ENCODE assay signal across 10 mouse cellular contexts in genomic region chr16:77173026-77173692, GRCm38 (mm10).
DNase-seq lines count a peak whose midpoint lies in the region; ATAC-seq lines count a peak whose summit lies in the region.
"Had no signal": no experiment of that assay in that cellular context is flagged by ENCODE, and none has a peak within 500 bp of the region (broad histone marks: within the 10 kb centered on the region; RNA-seq: fewer than 3 reads in every experiment).

No protein-coding gene starts in this region.

- 28% methylated on average over 8 of the region's 8 CpGs for WGBS in heart, embryonic 10.5 days
- WGBS in embryonic facial prominence, embryonic 10.5 days: 25% methylated on average over 8 of the region's 8 CpGs

- no peaks in the 10 kb centered on the region; the same call in 1 of the 2 replicates for H3K4me1 ChIP-seq in heart, embryonic 10.5 days
- H3K4me1 ChIP-seq in embryonic facial prominence, embryonic 10.5 days: peaks cover 10% of the 10 kb centered on the region

- H3K27ac ChIP-seq in heart, embryonic 10.5 days: no peak overlapping the region
- no peak overlapping the region for H3K27ac ChIP-seq in embryonic facial prominence, embryonic 10.5 days (replicated peaks)
- H3K27ac ChIP-seq: embryonic facial prominence, embryonic 13.5 days had no signal

- ATAC-seq in erythroblast, adult 5-6 weeks (replicated peaks; ENCODE audit: low FRiP score, poor library complexity, severe bottlenecking): no peak
- ATAC-seq: inflammation-experienced regulatory T-cells, adult 6 months had no signal

- no peaks in the 10 kb centered on the region for H3K36me3 ChIP-seq in heart, embryonic 10.5 days
- H3K36me3 ChIP-seq in embryonic facial prominence, embryonic 10.5 days (replicated peaks): no peaks in the 10 kb centered on the region
- H3K36me3 ChIP-seq: embryonic facial prominence, embryonic 13.5 days had no signal

- no peak overlapping the region for H3K4me3 ChIP-seq in heart, embryonic 10.5 days
- H3K4me3 ChIP-seq in embryonic facial prominence, embryonic 10.5 days: no peak overlapping the region
- H3K4me3 ChIP-seq: embryonic facial prominence, embryonic 13.5 days had no signal

- no peaks in the 10 kb centered on the region for H3K9me3 ChIP-seq in heart, embryonic 10.5 days
- H3K9me3 ChIP-seq in embryonic facial prominence, embryonic 10.5 days: no peaks in the 10 kb centered on the region
- H3K9me3 ChIP-seq: embryonic facial prominence, embryonic 13.5 days had no signal

- no peaks in the 10 kb centered on the region for H3K27me3 ChIP-seq in heart, embryonic 10.5 days (ENCODE audit: insufficient read depth, poor library complexity, severe bottlenecking)
- H3K27me3 ChIP-seq in embryonic facial prominence, embryonic 10.5 days (replicated peaks; ENCODE audit: low read depth, poor library complexity, severe bottlenecking): no peaks in the 10 kb centered on the region
- H3K27me3 ChIP-seq: embryonic facial prominence, embryonic 13.5 days had no signal

- peak; percentile 92 for DNase-seq in heart, adult 11 months
- DNase-seq in heart, embryonic 10.5 days (ENCODE audit: low spot score): no peak
- peak; percentile 17 for DNase-seq in embryonic facial prominence, embryonic 10.5 days (ENCODE audit: low spot score)
- DNase-seq in kidney, adult 8-10 months: peak; percentile 24 to 69
- DNase-seq in lung, postnatal 36 days: peak; percentile 16
- DNase-seq in natural killer cell, adult 2 months (ENCODE audit: low spot score in 2 of 2): no peak
- DNase-seq in thymus, postnatal 0 days (ENCODE audit: low spot score): no peak

Comparison
In these comparisons a context has a peak if more than half of its experiments do, and no peak if none do; other contexts are left out.
1. DNase-seq: peak in heart, adult 11 months (single experiment), embryonic facial prominence, embryonic 10.5 days (single experiment), kidney, adult 8-10 months (2 of 2) and lung, postnatal 36 days (single experiment); none in heart, embryonic 10.5 days (single experiment), natural killer cell, adult 2 months (0 of 2) and thymus, postnatal 0 days (single experiment).